Mouse (Mus musculus) embryonic stem cell, embryonic (primary cell): ENCODE measurements around the gene Gmpr.
"Not testable (repeated sequence)": the region's sequence is repeated elsewhere in the genome, so short reads cannot be mapped to it uniquely, and the experiment has no call there.

Experiments
- CTCF ChIA-PET, 4 experiments: fragments of 300-600 bp in 2 of 4; fragments of 350-600 bp in 2 of 4; sonication (Branson Sonifier 250); formaldehyde crosslinking; loops; one replicate each; lab custom pipeline; 2022; ENCODE audit warnings: inconsistent platforms in 2 of 4; lab: Charles Lee
- POLR2A ChIA-PET, 4 experiments: fragments of 300-600 bp in 2 of 4; fragments of 350-600 bp in 2 of 4; sonication (Branson Sonifier 250); formaldehyde crosslinking; loops; one replicate each; lab custom pipeline; 2022; ENCODE audit warnings: antibody characterized with exemption in 4 of 4, inconsistent platforms in 1 of 4; lab: Charles Lee

Gene Gmpr

DNA sequence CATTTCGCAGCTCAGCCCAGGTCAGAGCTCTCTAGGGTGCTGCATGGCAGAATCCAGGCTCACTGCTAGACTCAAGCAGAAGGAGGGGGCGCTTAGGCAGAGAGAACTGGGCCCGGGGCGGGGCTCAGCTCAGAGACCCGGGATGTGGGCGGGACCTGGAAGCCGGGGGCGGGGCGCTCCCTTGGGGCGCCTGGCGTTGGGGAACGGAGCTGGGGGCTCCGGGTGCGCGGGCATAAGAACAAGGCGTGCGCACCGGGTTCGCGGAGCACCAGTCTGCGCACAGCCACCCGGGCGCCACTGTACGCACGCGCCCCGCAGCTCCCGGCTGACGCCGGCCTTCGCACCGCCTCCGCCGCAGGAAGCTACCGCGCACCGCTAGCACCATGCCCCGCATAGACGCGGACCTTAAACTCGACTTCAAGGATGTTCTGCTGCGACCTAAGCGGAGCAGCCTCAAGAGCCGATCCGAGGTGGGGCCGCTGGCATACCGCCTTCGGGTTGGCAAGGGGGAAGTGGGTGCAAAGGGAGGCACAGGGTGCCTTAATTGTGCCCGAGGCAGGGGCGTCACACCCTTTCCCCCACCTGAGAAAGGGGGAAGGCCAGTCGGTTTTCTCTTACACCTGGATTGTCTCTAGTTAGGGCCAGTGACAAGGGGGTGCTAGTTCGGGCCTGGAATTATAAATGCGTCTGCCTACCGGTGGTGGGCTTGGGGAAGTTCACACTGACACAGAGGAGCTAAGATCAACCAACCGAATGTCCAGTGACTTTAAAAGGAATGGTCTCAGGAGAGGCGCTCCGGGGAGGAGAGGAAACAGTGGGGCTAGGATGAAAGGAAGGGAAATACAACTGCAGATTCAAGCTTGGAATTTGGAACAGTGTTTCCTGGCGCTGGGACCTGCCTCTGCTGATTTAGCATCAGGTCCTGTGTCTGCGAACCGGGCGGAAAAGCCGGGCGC lies at the start of gene Gmpr:
Gmpr (plus strand) TSS at position 171 of the 956 bp plus-strand sequence.
- ChIA-PET CTCF (interaction anchor here in 3 of 4 experiments (0.6 to 1.7 kb wide), 12 partner anchors 14 to 771 kb away, joined by 3 to 9 read pairs (median 4); no protein-coding TSS in a partner anchor), POLR2A (interaction anchor here in 3 of 4 experiments (0.6 to 2.2 kb wide), 29 partner anchors 8 to 1279 kb away, joined by 3 to 8 read pairs (median 3); partner anchors contain the start of gene Mylip (in 2 of the 3))

DNA sequence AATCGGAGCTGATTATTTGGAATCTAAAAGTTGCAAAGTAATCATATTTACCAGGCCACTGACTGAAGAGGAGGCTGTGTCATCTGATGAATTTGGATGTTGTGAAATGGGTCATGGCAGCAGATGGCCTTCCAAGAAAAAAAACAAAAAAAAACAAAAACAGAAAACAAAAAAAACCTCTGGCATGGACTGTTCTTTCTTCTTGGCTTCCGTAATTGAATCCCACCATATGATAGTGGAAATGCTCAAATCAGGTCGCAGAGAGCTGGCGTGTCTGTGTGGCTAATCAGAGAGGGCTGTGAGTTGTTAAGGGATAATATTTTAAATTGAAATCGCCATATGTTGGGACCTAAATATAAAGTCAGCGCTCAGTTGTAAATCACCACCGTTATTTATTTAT lies 49.8 kb upstream of the Gmpr start:
- ChIA-PET CTCF (interaction anchor here in 3 of 4 experiments (0.6 to 1.6 kb wide), 4 partner anchors 14 to 283 kb away, joined by 3 to 5 read pairs (median 3); no protein-coding TSS in a partner anchor), POLR2A (interaction anchor here in 3 of 4 experiments (0.6 to 1.5 kb wide), 3 partner anchors 15 to 302 kb away, joined by 3 to 4 read pairs (median 3); no protein-coding TSS in a partner anchor)

- POLR2A ChIA-PET: no interaction called here
- CTCF ChIA-PET: no interaction called here
These were observed 47.1 kb upstream of the Gmpr start for GRCm38 (mm10) chr13:45460177-45460576.

- CTCF ChIA-PET: no interaction called here
- POLR2A ChIA-PET: no interaction called here
These were observed 45.8 kb upstream of the Gmpr start for GRCm38 (mm10) chr13:45461370-45461958.

DNA sequence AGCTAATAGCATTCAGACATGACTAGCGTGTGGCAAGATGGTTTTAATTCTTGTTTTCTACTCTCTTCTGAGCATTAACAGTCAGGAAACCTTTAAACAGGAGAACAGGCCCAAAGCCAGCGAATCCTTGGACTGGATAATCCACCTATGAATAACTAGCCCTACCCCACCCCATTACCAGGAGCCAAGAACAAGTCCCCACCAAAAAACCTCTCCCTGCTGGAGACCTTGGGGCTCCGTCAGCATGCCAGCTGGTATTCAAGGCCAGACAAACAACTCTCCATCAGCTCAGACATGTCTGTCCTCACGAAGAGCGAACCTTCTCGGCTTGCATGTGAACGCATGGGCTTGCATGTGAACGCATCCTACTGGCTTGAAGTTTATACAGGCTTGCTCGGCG lies 41.6 kb upstream of the Gmpr start:
- POLR2A ChIA-PET: interaction anchor here in 1 of 4 experiments (1.0 kb wide), 1 partner anchor 76 kb away, joined by 3 read pairs; the partner anchor contains the start of gene Mylip

GRCm38 (mm10) chr13:45466031-45466519 lies 41.2 kb upstream of the Gmpr start:
- CTCF ChIA-PET: no interaction called here

More for the DNA sequence above, 41.6 kb upstream of the Gmpr start:
- CTCF ChIA-PET: interaction anchor here in 1 of 4 experiments (0.6 to 0.7 kb wide), 3 partner anchors 23 to 192 kb away, joined by 3 to 9 read pairs (median 3); no protein-coding TSS in a partner anchor

DNA sequence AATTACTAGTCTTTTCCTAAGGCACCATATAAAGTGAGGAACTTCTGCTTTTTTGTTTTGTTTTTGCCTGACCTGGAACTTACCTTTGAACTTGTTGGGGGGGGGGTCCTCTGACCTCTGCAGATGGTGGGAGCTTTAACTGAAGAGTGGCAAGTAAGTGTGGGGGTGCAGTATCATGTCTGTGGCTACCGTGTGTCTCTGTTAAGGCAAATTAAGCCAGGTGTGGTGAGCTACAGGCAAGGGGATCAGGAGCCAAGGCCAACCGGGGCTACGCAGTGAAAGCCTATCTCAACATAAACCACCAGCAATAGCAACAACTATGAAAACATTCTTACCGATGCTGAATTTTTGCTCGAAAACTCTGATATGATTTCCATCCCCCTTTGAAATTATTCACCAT lies 38.5 kb upstream of the Gmpr start:
- ChIA-PET CTCF (interaction anchor here in 2 of 4 experiments (0.7 to 1.6 kb wide), 3 partner anchors 69 to 438 kb away, joined by 3 to 4 read pairs (median 4); no protein-coding TSS in a partner anchor), POLR2A (interaction anchor here in 2 of 4 experiments (0.6 to 3.2 kb wide), 2 partner anchors 79 to 435 kb away, joined by 3 to 7 read pairs; partner anchors contain the start of gene Mylip (in 1 of the 2))

More at GRCm38 (mm10) chr13:45466031-45466519, 41.2 kb upstream of the Gmpr start:
- POLR2A ChIA-PET: interaction anchor here in 1 of 4 experiments (1.0 kb wide), 1 partner anchor 77 kb away, joined by 3 read pairs; the partner anchor contains the start of gene Mylip

- ChIA-PET POLR2A (interaction anchor here in 3 of 4 experiments (1.0 to 3.2 kb wide), 5 partner anchors 27 to 81 kb away, joined by 3 to 7 read pairs (median 4); partner anchors contain the start of genes Gmpr (in 2 of the 3) and Mylip (in 2 of the 3)), CTCF (interaction anchor here in 3 of 4 experiments (0.5 to 1.6 kb wide), 3 partner anchors 207 to 439 kb away, joined by 4 read pairs; no protein-coding TSS in a partner anchor)
These were observed 37.6 kb upstream of the Gmpr start for GRCm38 (mm10) chr13:45469481-45470301.

DNA sequence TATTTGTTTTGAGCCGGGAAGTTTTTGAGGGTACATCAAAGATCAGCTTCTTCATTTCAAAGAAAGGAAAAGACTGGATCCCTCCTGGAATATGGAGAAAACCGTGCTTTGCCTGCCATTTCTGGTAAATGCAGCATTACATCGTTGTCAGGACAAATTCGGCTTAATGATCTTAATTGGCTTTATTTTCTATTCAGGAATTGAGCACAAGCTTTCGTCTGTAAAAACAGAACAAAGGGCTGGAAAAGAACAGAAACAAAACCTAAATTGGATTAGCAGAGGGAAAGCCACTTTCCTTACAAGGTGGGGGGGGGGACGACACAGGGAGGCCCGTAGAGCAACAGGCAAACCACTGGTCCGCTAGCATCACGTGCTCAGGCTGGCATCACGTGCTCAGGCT lies 33.9 kb upstream of the Gmpr start:
- POLR2A ChIA-PET: interaction anchor here in 3 of 4 experiments (0.6 to 1.2 kb wide), 5 partner anchors 17 to 285 kb away, joined by 3 to 5 read pairs (median 3); partner anchors contain the start of gene Mylip (in 1 of the 3)
- CTCF ChIA-PET: interaction anchor here (0.8 to 1.4 kb wide), 4 partner anchors 85 to 443 kb away, joined by 3 to 6 read pairs (median 4); no protein-coding TSS in a partner anchor

DNA sequence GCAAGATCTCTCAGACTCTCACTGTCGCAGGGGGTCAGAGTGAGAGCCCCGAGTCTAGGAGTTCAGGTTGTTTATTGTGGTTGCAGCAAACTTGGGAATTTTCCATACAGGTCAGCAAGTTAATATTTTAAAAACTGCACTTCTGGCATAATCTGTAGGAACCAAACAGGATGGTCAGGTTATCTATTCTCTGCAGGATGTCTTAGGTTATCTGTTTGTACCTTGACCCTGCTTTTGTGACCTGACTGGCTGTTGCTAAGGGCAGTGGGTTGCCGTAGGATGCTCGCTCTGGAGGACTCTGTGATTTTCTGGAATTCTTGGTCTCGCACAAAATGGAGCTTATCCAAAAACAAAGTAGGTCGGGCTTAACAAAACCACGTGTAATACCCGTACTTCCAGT lies 31.9 kb upstream of the Gmpr start:
- ChIA-PET CTCF (interaction anchor here in 1 of 4 experiments (0.6 kb wide), 3 partner anchors 14 to 419 kb away, joined by 3 read pairs; no protein-coding TSS in a partner anchor), POLR2A (interaction anchor here in 1 of 4 experiments (0.5 kb wide), 1 partner anchor 15 kb away, joined by 3 read pairs; no protein-coding TSS in a partner anchor)

GRCm38 (mm10) chr13:45477183-45477582 lies 30.1 kb upstream of the Gmpr start:
- ChIA-PET POLR2A (interaction anchor here in 1 of 4 experiments (1.0 kb wide), 1 partner anchor 312 kb away, joined by 3 read pairs; no protein-coding TSS in a partner anchor), CTCF (interaction anchor here (0.6 to 1.8 kb wide), 18 partner anchors 11 to 475 kb away, joined by 3 to 28 read pairs (median 3); partner anchors contain the start of gene Dtnbp1 (in 1 of the 4))

GRCm38 (mm10) chr13:45479951-45480350 lies 27.3 kb upstream of the Gmpr start:
- ChIA-PET POLR2A (interaction anchor here in 1 of 4 experiments (1.2 kb wide), 1 partner anchor 103 kb away, joined by 3 read pairs; no protein-coding TSS in a partner anchor), CTCF (interaction anchor here in 2 of 4 experiments (0.6 to 1.7 kb wide), 2 partner anchors 24 to 449 kb away, joined by 4 read pairs; no protein-coding TSS in a partner anchor)

DNA sequence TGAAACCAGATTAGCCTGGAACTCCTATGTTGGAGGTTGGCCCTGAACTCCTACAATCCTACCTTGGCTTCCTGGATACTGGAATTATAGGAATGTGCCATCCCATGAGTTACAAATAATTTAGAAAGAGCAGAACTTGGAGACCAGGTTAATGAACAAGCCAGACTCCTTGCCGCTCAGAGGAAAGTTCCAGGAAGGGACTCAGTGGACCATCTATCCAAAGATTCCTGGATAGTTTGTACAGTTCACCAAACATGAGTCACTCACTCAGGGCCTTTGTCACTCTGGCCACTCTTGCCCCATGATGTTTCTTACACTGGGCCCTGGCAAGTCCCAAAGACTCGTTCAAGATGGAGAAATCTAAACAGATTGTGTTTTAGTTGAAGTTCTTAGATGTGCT lies 24.0 kb upstream of the Gmpr start:
- CTCF ChIA-PET: no interaction called here
- POLR2A ChIA-PET: no interaction called here

DNA sequence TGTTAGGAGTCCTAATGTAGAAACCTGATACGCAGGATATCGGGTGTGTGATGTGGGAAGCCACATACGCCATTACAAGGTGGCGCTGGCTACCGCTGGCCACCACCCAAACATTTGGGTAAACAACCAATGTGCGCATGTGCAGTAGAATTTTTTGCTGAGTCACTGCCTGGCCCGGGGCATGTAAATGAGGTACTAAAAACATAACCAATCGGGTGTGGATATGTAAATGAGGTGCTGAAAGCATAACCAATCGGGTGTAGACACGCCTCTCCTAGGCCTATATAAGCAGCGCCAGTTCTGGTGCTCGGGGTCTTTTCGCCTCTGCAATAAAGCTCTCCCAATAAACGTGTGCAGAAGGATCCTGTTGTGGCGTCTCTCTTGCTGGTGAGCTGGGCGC lies 23.3 kb upstream of the Gmpr start:
- CTCF ChIA-PET: interaction anchor here in 1 of 4 experiments (0.6 kb wide), 1 partner anchor 408 kb away, joined by 3 read pairs; no protein-coding TSS in a partner anchor
- POLR2A ChIA-PET: not testable (repeated sequence)

DNA sequence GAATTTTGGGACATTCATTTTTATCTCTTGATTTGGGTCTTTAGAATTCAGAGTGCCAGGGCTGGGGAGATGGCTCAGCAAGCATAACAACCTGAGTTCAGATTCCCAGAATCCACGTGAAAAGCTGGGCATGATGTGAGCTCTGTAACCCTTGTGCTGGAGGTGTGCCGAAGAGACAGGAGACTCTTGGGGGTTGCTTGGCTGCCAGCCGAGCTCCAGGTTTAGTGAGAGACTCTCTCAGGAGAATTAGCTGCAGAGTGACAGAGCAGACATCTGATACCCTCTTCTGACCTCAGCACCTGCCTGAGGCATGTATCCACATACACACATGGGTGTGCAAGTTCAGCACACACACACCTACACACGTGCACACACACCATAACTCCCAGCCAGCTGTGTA lies 21.6 kb upstream of the Gmpr start:
- CTCF ChIA-PET: interaction anchor here in 1 of 4 experiments (1.1 kb wide), 1 partner anchor 21 kb away, joined by 4 read pairs; the partner anchor contains the start of gene Gmpr
- POLR2A ChIA-PET: interaction anchor here in 1 of 4 experiments (0.5 to 0.6 kb wide), 2 partner anchors 154 to 1603 kb away, joined by 4 read pairs; no protein-coding TSS in a partner anchor

DNA sequence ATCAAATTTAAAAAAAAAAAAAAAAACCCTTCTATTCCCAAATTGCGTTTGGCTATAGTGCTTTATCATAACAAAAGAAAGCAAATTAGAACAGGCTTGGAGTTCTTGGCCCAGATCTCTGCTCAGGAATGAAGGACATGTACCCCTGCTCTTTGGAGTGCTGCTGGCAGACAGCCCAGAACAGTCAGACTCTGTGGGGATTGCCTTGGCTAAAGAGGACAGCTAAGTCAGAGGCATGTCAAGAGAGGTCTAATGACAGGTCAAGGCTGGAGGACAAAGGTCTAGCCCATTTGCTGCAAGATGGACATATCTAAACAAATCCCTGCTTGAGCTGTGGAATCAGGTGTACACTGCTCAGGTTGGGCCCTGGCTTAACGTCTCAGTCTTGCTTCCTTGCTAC lies 20.6 kb upstream of the Gmpr start:
- POLR2A ChIA-PET: no interaction called here
- CTCF ChIA-PET: interaction anchor here in 1 of 4 experiments (1.1 kb wide), 1 partner anchor 20 kb away, joined by 4 read pairs; the partner anchor contains the start of gene Gmpr
